Mouse (Mus musculus): ENCODE data around the gene Tmbim4. TPM values are rescaled to one million over a fixed set of nuclear protein-coding genes. Genes with fewer than 3 reads are reported as not detected.
"Not testable (repeated sequence)": the region's sequence is repeated elsewhere in the genome, so short reads cannot be mapped to it uniquely, and the experiment has no call there.

Gene Tmbim4
- polyA plus RNA-seq, 1 experiment from 2014 or later: 116 TPM

GRCm38 (mm10) chr10:120208015-120208414, 6.6 kb downstream of the Tmbim4 start:
- no peak; the same call in 1 of the 2 replicates for ATAC-seq (ENCODE audit: low read depth)
- H3K36me3 ChIP-seq (ENCODE audit: control insufficient read depth, insufficient read depth, low read length): no peaks in the 10 kb centered on the region
- no peak overlapping the region for H3K27ac ChIP-seq (ENCODE audit: low read depth, low read length)
- WGBS: 80% methylated on average over 8 of the region's 8 CpGs
- H3K9ac ChIP-seq (replicated peaks; ENCODE audit: low read depth, low read length): no peak overlapping the region
- no peak overlapping the region for H3K4me3 ChIP-seq (ENCODE audit: low read depth, low read length)
- no peaks in the 10 kb centered on the region for H3K9me3 ChIP-seq (ENCODE audit: control insufficient read depth, low read length)
- no peaks in the 10 kb centered on the region for H3K27me3 ChIP-seq (ENCODE audit: control insufficient read depth, insufficient read depth, low read length)
- no peaks in the 10 kb centered on the region for H3K4me1 ChIP-seq (ENCODE audit: control insufficient read depth, insufficient read depth, low read length)
- H3K4me2 ChIP-seq (ENCODE audit: low read depth, low read length): no peak overlapping the region

- H3K4me2 ChIP-seq (ENCODE audit: low read depth, low read length): peak overlapping the region; percentile 77
- peak; percentile 94 for ATAC-seq (ENCODE audit: low read depth)
- H3K4me3 ChIP-seq (ENCODE audit: low read depth, low read length): peak overlapping the region; percentile 95
- no peaks in the 10 kb centered on the region for H3K4me1 ChIP-seq (ENCODE audit: control insufficient read depth, insufficient read depth, low read length)
- WGBS: 4% methylated on average over 53 of the region's 53 CpGs
- H3K9ac ChIP-seq (replicated peaks; ENCODE audit: low read depth, low read length): peak overlapping the region; percentile 77
- no peaks in the 10 kb centered on the region for H3K27me3 ChIP-seq (ENCODE audit: control insufficient read depth, insufficient read depth, low read length)
- no peak overlapping the region for H3K27ac ChIP-seq (ENCODE audit: low read depth, low read length)
- no peaks in the 10 kb centered on the region for H3K9me3 ChIP-seq (ENCODE audit: control insufficient read depth, low read length)
- no peaks in the 10 kb centered on the region for H3K36me3 ChIP-seq (ENCODE audit: control insufficient read depth, insufficient read depth, low read length)
These were observed 7.5 kb downstream of the Tmbim4 start for GRCm38 (mm10) chr10:120208575-120209538.

- no peak for ATAC-seq (ENCODE audit: low read depth)
- no peak overlapping the region for H3K27ac ChIP-seq (ENCODE audit: low read depth, low read length)
- H3K9ac ChIP-seq (replicated peaks; ENCODE audit: low read depth, low read length): no peak overlapping the region
- peak overlapping the region; percentile 77 for H3K4me2 ChIP-seq (ENCODE audit: low read depth, low read length)
- no peaks in the 10 kb centered on the region for H3K9me3 ChIP-seq (ENCODE audit: control insufficient read depth, low read length)
- H3K36me3 ChIP-seq (ENCODE audit: control insufficient read depth, insufficient read depth, low read length): no peaks in the 10 kb centered on the region
- no peaks in the 10 kb centered on the region for H3K4me1 ChIP-seq (ENCODE audit: control insufficient read depth, insufficient read depth, low read length)
- H3K27me3 ChIP-seq (ENCODE audit: control insufficient read depth, insufficient read depth, low read length): no peaks in the 10 kb centered on the region
- WGBS: 74% methylated on average over 6 of the region's 6 CpGs
- H3K4me3 ChIP-seq (ENCODE audit: low read depth, low read length): peak overlapping the region; percentile 95
These were observed 8.1 kb downstream of the Tmbim4 start for GRCm38 (mm10) chr10:120209539-120209925.

- ATAC-seq (ENCODE audit: low read depth): no peak
- Histone ChIP-seq H3K4me1 (ENCODE audit: control insufficient read depth, insufficient read depth, low read length) (no peaks in the 10 kb centered on the region), H3K27ac (ENCODE audit: low read depth, low read length) (no peak overlapping the region), H3K27me3 (ENCODE audit: control insufficient read depth, insufficient read depth, low read length) (no peaks in the 10 kb centered on the region), H3K4me2 (ENCODE audit: low read depth, low read length) (no peak overlapping the region), H3K36me3 (ENCODE audit: control insufficient read depth, insufficient read depth, low read length) (no peaks in the 10 kb centered on the region), H3K4me3 (ENCODE audit: low read depth, low read length) (no peak overlapping the region), H3K9me3 (ENCODE audit: control insufficient read depth, low read length) (no peaks in the 10 kb centered on the region), H3K9ac (replicated peaks; ENCODE audit: low read depth, low read length) (no peak overlapping the region)
- 94% methylated on average over 3 of the region's 3 CpGs for WGBS
These were observed 8.7 kb downstream of the Tmbim4 start for GRCm38 (mm10) chr10:120210096-120210495.

- not testable (repeated sequence) for H3K4me3 ChIP-seq (ENCODE audit: low read depth, low read length); H3K4me2 ChIP-seq (ENCODE audit: low read depth, low read length); ATAC-seq (ENCODE audit: low read depth); H3K4me1 ChIP-seq (ENCODE audit: control insufficient read depth, insufficient read depth, low read length); H3K27ac ChIP-seq (ENCODE audit: low read depth, low read length); H3K9ac ChIP-seq (replicated peaks; ENCODE audit: low read depth, low read length); H3K9me3 ChIP-seq (ENCODE audit: control insufficient read depth, low read length); H3K27me3 ChIP-seq (ENCODE audit: control insufficient read depth, insufficient read depth, low read length)
- H3K36me3 ChIP-seq (ENCODE audit: control insufficient read depth, insufficient read depth, low read length): peaks cover 17% of the 10 kb centered on the region
- WGBS: 86% methylated on average over 1 of the region's 1 CpGs
These were observed 15.7 kb downstream of the Tmbim4 start for GRCm38 (mm10) chr10:120217099-120217498.

GRCm38 (mm10) chr10:120218996-120219395, 17.6 kb downstream of the Tmbim4 start:
- no peaks in the 10 kb centered on the region for H3K9me3 ChIP-seq (ENCODE audit: control insufficient read depth, low read length)
- H3K4me3 ChIP-seq (ENCODE audit: low read depth, low read length): no peak overlapping the region
- no peaks in the 10 kb centered on the region for H3K4me1 ChIP-seq (ENCODE audit: control insufficient read depth, insufficient read depth, low read length)
- H3K36me3 ChIP-seq (ENCODE audit: control insufficient read depth, insufficient read depth, low read length): peaks cover 17% of the 10 kb centered on the region
- 92% methylated on average over 10 of the region's 10 CpGs for WGBS
- no peak overlapping the region for H3K27ac ChIP-seq (ENCODE audit: low read depth, low read length)
- no peak overlapping the region for H3K9ac ChIP-seq (replicated peaks; ENCODE audit: low read depth, low read length)
- no peak overlapping the region for H3K4me2 ChIP-seq (ENCODE audit: low read depth, low read length)
- no peaks in the 10 kb centered on the region for H3K27me3 ChIP-seq (ENCODE audit: control insufficient read depth, insufficient read depth, low read length)
- ATAC-seq (ENCODE audit: low read depth): no peak

- Histone ChIP-seq H3K27ac (ENCODE audit: low read depth, low read length) (no peak overlapping the region), H3K4me1 (ENCODE audit: control insufficient read depth, insufficient read depth, low read length) (no peaks in the 10 kb centered on the region), H3K9me3 (ENCODE audit: control insufficient read depth, low read length) (no peaks in the 10 kb centered on the region), H3K4me3 (ENCODE audit: low read depth, low read length) (no peak overlapping the region), H3K9ac (replicated peaks; ENCODE audit: low read depth, low read length) (no peak overlapping the region), H3K27me3 (ENCODE audit: control insufficient read depth, insufficient read depth, low read length) (no peaks in the 10 kb centered on the region), H3K4me2 (ENCODE audit: low read depth, low read length) (no peak overlapping the region), H3K36me3 (ENCODE audit: control insufficient read depth, insufficient read depth, low read length) (peaks cover 21% of the 10 kb centered on the region)
- no peak for ATAC-seq (ENCODE audit: low read depth)
- 89% methylated on average over 14 of the region's 14 CpGs for WGBS
These were observed 18.4 kb downstream of the Tmbim4 start for GRCm38 (mm10) chr10:120219578-120220359.

GRCm38 (mm10) chr10:120220776-120221175, 19.4 kb downstream of the Tmbim4 start:
- 88% methylated on average over 7 of the region's 7 CpGs for WGBS
- Histone ChIP-seq H3K27me3 (ENCODE audit: control insufficient read depth, insufficient read depth, low read length) (no peaks in the 10 kb centered on the region), H3K9me3 (ENCODE audit: control insufficient read depth, low read length) (no peaks in the 10 kb centered on the region), H3K9ac (replicated peaks; ENCODE audit: low read depth, low read length) (no peak overlapping the region), H3K4me1 (ENCODE audit: control insufficient read depth, insufficient read depth, low read length) (no peaks in the 10 kb centered on the region), H3K27ac (ENCODE audit: low read depth, low read length) (no peak overlapping the region), H3K36me3 (ENCODE audit: control insufficient read depth, insufficient read depth, low read length) (peaks cover 21% of the 10 kb centered on the region), H3K4me2 (ENCODE audit: low read depth, low read length) (no peak overlapping the region), H3K4me3 (ENCODE audit: low read depth, low read length) (no peak overlapping the region)
- no peak for ATAC-seq (ENCODE audit: low read depth)

Measured in neural tube, embryonic 14.5 days (tissue).